Mouse (Mus musculus) lung, postnatal 0 days (tissue): ENCODE data around the gene Mink1. TPM values are rescaled to one million over a fixed set of nuclear protein-coding genes. Genes with fewer than 3 reads are reported as not detected.
"Not testable (repeated sequence)": the region's sequence is repeated elsewhere in the genome, so short reads cannot be mapped to it uniquely, and the experiment has no call there.

Experiments used
- ATAC-seq: fragments of 200-750 bp; cut with Nextera tagmentation; 2 replicates; pipeline ENCODE4 v1.8.0; 2017; ENCODE audit warnings: moderate library complexity
- DNase-seq: peaks from one replicate; pipeline ENCODE4 v3.0.0-alpha.2; 2016; ENCODE audit warnings: low spot score
- H3K27ac ChIP-seq: fragments of 300-500 bp; sonication (generic); 2 replicates; pipeline ENCODE4 v1.5.1; 2014; ENCODE audit warnings: antibody characterized with exemption, mild to moderate bottlenecking, low read length, mixed read lengths
- H3K27me3 ChIP-seq: fragments of 300-500 bp; sonication (generic); replicated peaks from 2 replicates; pipeline ENCODE4 v1.6.1; 2014; ENCODE audit warnings: low read length, mixed read lengths; ENCODE audit not compliant: insufficient read depth
- H3K36me3 ChIP-seq: fragments of 300-500 bp; sonication (generic); 2 replicates; pipeline ENCODE4 v1.6.1; 2014; ENCODE audit warnings: low read length, mixed read lengths; ENCODE audit not compliant: insufficient read depth
- H3K4me1 ChIP-seq: fragments of 300-500 bp; sonication (generic); 2 replicates; pipeline ENCODE4 v1.6.1; 2014; ENCODE audit warnings: antibody characterized with exemption, low read depth, low read length, mixed read lengths; ENCODE audit not compliant: insufficient read depth
- H3K4me2 ChIP-seq: fragments of 300-500 bp; sonication (generic); replicated peaks from 2 replicates; pipeline ENCODE4 v1.6.1; 2014; ENCODE audit warnings: low read depth, mild to moderate bottlenecking, low read length, moderate library complexity, mixed read lengths
- H3K4me3 ChIP-seq: fragments of 300-500 bp; sonication (generic); 2 replicates; pipeline ENCODE4 v1.5.1; 2014; ENCODE audit warnings: low read depth, low read length
- H3K9ac ChIP-seq: fragments of 300-500 bp; sonication (generic); replicated peaks from 2 replicates; pipeline ENCODE4 v1.6.1; 2014; ENCODE audit warnings: low read depth, mild to moderate bottlenecking
- H3K9me3 ChIP-seq: fragments of 300-500 bp; sonication (generic); 2 replicates; pipeline ENCODE4 v1.6.1; 2016; ENCODE audit warnings: low read length, mixed read lengths
- CTCF ChIP-seq: IDR thresholded peaks from 2 replicates; pipeline ENCODE4 v1.5.1; 2016; ENCODE audit warnings: antibody characterized with exemption, mild to moderate bottlenecking
- EP300 ChIP-seq: IDR thresholded peaks from 2 replicates; pipeline ENCODE4 v1.6.1; 2016; ENCODE audit warnings: antibody characterized with exemption, mild to moderate bottlenecking, control low read depth
- WGBS: fragments of 180-500 bp; shearing (Covaris S2); extraction: QIAGEN DNeasy Blood & Tissue Kit; methylation state at CpG from one replicate; pipeline ENCODE4 v1.1.7; 2014; 5-methylcytosine and 5-hydroxymethylcytosine counted together
- polyA plus RNA-seq: library from polyadenylated mRNA; unstranded; fragments of >200 nt; fragmentation: Nextera tagmentation; extraction: Ambion mirVana; gene quantifications from 2 replicates; pipeline ENCODE4 v1.2.1, GENCODE M21; 2015

Mink1 gene
- polyA plus RNA-seq, 1 experiment from 2014 or later = 7.4 TPM

DNA sequence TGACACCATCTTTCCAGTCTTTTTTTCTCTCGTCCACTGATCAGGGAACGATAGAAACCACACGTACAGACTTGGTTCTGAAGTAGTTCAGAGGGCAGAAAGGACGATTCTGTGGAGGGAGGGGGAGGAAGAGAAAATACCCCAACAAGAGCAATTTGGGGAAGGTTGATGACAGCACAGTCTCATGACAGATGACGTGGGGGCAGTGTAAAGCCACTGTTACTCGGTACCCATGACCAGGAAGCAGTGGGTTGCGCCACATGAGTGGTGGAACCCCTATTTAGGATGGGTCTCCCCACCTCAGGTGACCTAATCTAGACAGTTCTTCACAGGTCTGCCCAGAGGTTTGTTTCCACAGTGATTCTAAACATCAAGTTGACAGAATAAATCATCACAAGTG is 34.1 kb upstream of the Mink1 start:
- no peak overlapping the region for H3K4me3 ChIP-seq
- H3K9ac ChIP-seq = no peak overlapping the region
- H3K27me3 ChIP-seq = no peaks in the 10 kb centered on the region
- no peaks in the 10 kb centered on the region; the same call in none of the 2 replicates for H3K36me3 ChIP-seq
- DNase-seq = no peak
- no peaks in the 10 kb centered on the region; the same call in 1 of the 2 replicates for H3K4me1 ChIP-seq
- no peaks in the 10 kb centered on the region for H3K9me3 ChIP-seq
- WGBS = 78% methylated on average over 7 of the region's 7 CpGs
- H3K4me2 ChIP-seq = no peak overlapping the region
- no peak for ATAC-seq
- no peak for TF ChIP-seq CTCF
- H3K27ac ChIP-seq = no peak overlapping the region

DNA sequence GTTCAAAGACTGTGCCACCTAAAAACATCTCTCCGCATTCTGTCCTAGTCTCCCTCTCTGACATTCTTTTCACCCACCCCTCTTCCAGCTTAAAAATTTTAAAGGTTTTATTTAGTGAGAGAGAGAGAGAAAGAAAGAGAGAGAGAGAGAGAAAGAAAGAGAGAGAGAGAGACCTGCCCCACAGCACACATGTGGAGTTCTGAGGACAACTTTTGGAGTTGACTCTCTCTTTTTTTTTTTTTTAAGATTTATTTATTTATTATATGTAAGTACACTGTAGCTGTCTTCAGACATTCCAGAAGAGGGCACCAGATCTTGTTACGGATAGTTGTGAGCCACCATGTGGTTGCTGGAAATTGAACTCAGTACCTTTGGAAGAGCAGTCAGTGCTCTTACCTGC is 31.6 kb upstream of the Mink1 start:
- H3K36me3 ChIP-seq = not testable (repeated sequence)
- 56% methylated on average over 2 of the region's 2 CpGs for WGBS

DNA sequence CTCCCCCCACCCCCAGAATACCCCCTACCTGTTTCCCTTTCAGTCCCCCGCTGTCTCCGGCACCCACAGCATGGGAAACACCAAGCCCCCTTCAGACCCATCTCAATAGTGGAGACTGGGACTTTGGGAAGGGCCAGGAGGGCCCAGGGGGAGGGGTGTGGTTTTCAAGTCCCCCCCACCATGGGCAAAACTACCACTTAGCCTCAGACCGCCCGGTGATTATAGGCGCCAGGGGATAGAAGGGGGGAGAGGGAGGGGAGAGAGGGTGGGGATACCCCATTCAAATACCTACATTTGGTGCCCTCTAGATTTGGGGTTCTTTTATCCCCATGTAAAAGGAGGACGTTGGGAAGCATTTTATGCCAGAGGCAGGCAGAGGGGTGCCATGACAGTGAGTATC is 29.8 kb upstream of the Mink1 start, which contains the start of gene Gm40193:
Gm40193 (minus strand) TSS at position 101 of the 400 bp plus-strand sequence.
- H3K27me3 ChIP-seq = no peaks in the 10 kb centered on the region
- no peak for ATAC-seq
- WGBS = 80% methylated on average over 6 of the region's 6 CpGs
- TF ChIP-seq CTCF (no peak), EP300 (no peak)
- no peak within 1 kb of the TSS for H3K4me2 ChIP-seq
- H3K9ac ChIP-seq = no peak within 1 kb of the TSS
- H3K9me3 ChIP-seq = no peaks in the 10 kb centered on the region
- no peak within 1 kb of the TSS for H3K4me3 ChIP-seq
- no peaks in the 10 kb centered on the region; the same call in none of the 2 replicates for H3K36me3 ChIP-seq
- DNase-seq = no peak
- H3K27ac ChIP-seq = no peak within 1 kb of the TSS
- no peaks in the 10 kb centered on the region for H3K4me1 ChIP-seq

More for the DNA sequence above, 31.6 kb upstream of the Mink1 start:
- H3K9ac ChIP-seq, H3K27me3 ChIP-seq, H3K4me3 ChIP-seq, H3K4me2 ChIP-seq, H3K27ac ChIP-seq, H3K4me1 ChIP-seq, DNase-seq, H3K9me3 ChIP-seq, ATAC-seq: not testable (repeated sequence)
- peak; percentile 16; the same call in 1 of the 2 replicates for TF ChIP-seq CTCF

DNA sequence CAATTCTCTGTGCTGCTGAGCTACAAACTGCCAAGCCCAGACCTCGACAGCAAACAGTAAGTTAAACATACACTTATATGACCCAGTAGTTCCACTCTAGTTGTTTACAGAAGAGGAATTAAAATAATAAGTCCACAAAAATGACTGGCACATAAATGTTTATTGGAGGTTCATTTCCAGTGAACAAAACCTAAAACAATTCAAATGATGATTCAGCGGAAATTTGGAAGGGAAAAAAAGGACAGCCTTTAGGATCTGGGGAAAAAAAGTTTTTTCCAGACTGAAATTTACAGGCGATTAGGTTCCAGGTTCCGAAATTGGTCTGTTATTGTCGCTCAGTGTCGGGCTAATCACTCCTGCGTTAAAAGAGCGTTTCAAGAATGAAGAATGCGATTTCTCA is 23.3 kb upstream of the Mink1 start:
- peak; percentile 7 for DNase-seq
- H3K36me3 ChIP-seq = no peaks in the 10 kb centered on the region
- no peak for TF ChIP-seq EP300
- no peak for TF ChIP-seq CTCF

GRCm38 (mm10) chr11:70539877-70540587 is 22.6 kb upstream of the Mink1 start, which contains the start of gene Pld2:
Gene Pld2, plus strand, starts transcription at chr11:70540064.
- no peaks in the 10 kb centered on the region for H3K9me3 ChIP-seq
- no peaks in the 10 kb centered on the region for H3K27me3 ChIP-seq
- TF ChIP-seq CTCF (peak; percentile 82), EP300 (no peak)
- ATAC-seq (peak; percentile 99), DNase-seq (peak; percentile 95)
- WGBS = under 1% methylated on average over 58 of the region's 65 CpGs
- H3K4me3 ChIP-seq = peak within 1 kb of the TSS; percentile 62
- H3K4me1 ChIP-seq = peaks cover 3% of the 10 kb centered on the region; the same call in 1 of the 2 replicates
- H3K36me3 ChIP-seq = no peaks in the 10 kb centered on the region
- peak within 1 kb of the TSS; percentile 77 for H3K4me2 ChIP-seq
- peak within 1 kb of the TSS; percentile 58 for H3K9ac ChIP-seq
- H3K27ac ChIP-seq = peak within 1 kb of the TSS; percentile 87

More for the DNA sequence above, 23.3 kb upstream of the Mink1 start:
- no peak for ATAC-seq
- H3K27me3 ChIP-seq = no peaks in the 10 kb centered on the region
- H3K4me2 ChIP-seq = peak overlapping the region; percentile 77
- H3K9ac ChIP-seq = 0 out of 2 replicates have a peak overlapping the region, but pooled peaks have one; percentile 58
- H3K27ac ChIP-seq = peak overlapping the region; percentile 87; the same call in 1 of the 2 replicates
- WGBS = 11% methylated on average over 9 of the region's 9 CpGs
- H3K4me3 ChIP-seq = peak overlapping the region; percentile 62
- peaks cover 3% of the 10 kb centered on the region; the same call in 1 of the 2 replicates for H3K4me1 ChIP-seq
- H3K9me3 ChIP-seq = no peaks in the 10 kb centered on the region

DNA sequence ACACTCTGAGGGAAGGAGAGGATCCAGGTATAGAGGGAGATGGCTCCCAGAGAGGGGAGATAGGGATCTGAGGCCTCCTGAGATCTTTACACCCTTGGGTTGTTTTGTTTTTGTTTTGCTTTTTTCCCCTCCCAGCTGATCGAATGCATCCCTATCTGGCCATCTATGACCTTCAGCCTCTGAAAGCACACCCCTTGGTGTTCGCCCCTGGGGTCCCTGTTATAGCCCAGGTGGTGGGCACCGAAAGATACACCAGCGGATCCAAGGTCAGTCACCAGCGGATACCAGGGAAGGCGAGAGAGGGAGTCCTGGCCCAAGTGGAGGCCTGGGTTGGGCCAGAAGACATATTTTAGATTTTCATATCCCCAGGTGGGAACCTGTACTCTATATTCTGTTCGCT is 21.8 kb upstream of the Mink1 start:
- no peak for DNase-seq
- Histone ChIP-seq H3K9ac (0 out of 2 replicates have a peak overlapping the region, but pooled peaks have one; percentile 58), H3K4me2 (peak overlapping the region; percentile 77), H3K36me3 (no peaks in the 10 kb centered on the region), H3K4me3 (peak overlapping the region; percentile 62), H3K9me3 (no peaks in the 10 kb centered on the region), H3K27me3 (no peaks in the 10 kb centered on the region), H3K27ac (peak overlapping the region; percentile 87; the same call in 1 of the 2 replicates), H3K4me1 (peaks cover 3% of the 10 kb centered on the region; the same call in 1 of the 2 replicates)
- TF ChIP-seq CTCF (no peak), EP300 (no peak)
- 83% methylated on average over 7 of the region's 7 CpGs for WGBS
- no peak for ATAC-seq
